ENCODE assay signal across 23 mouse cellular contexts in the genomic region with DNA sequence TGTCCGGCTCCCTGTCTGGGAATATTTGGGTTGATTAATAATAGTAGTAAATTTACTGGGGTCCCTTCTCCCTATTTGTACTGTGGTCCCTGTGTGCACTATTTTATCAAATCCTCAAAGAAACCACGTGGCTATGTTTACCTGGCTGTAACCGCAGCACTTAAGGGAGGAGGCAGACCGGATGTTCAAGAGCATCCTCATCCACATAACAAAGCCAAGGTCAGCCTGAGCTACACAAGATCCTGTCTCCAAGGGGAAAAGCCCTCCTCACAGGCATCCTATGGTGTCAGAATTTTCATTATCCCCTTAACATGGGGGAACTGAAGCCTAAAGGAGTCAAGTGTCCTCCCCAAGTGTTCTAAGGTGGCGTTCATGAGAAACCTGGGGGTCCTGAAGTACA.
DNase-seq lines count a peak whose midpoint lies in the region; TF ChIP-seq lines count a peak whose summit lies in the region.
"Had no signal": no experiment of that assay in that cellular context is flagged by ENCODE, and none has a peak within 500 bp of the region (broad histone marks: within the 10 kb centered on the region; RNA-seq: fewer than 3 reads in every experiment).

No protein-coding gene starts in this region.

- no peaks in the 10 kb centered on the region for H3K9me3 ChIP-seq in ES-Bruce4 (replicated peaks; ENCODE audit: control insufficient read depth, insufficient read depth, low read length, poor library complexity, severe bottlenecking)
- H3K9me3 ChIP-seq: G1E had no signal

- no peaks in the 10 kb centered on the region for H3K36me3 ChIP-seq in ES-Bruce4 (ENCODE audit: control insufficient read depth, insufficient read depth, low read length, poor library complexity, severe bottlenecking)
- H3K36me3 ChIP-seq: G1E had no signal

- no peaks in the 10 kb centered on the region for H3K27me3 ChIP-seq in ES-Bruce4 (ENCODE audit: control insufficient read depth, insufficient read depth, low read length, poor library complexity, severe bottlenecking)
- H3K27me3 ChIP-seq: Patski had no signal

- TF ChIP-seq EP300 in ES-Bruce4 (IDR thresholded peaks at IDR 0.05; ENCODE audit: insufficient read depth, low read depth, low read length), result peak; percentile 79

- H3K4me3 ChIP-seq in ES-Bruce4 (ENCODE audit: low read depth, low read length), result no peak overlapping the region

- DNase-seq in ES-CJ7 (ENCODE audit: low read depth, low spot score) (peak; percentile 64), R1 (ENCODE audit: low read depth, low spot score) (peak; percentile 48), ZHBTc4 (ENCODE audit: low read depth, low spot score) (peak; percentile 22)
- DNase-seq in thymus, postnatal 10 days (ENCODE audit: low spot score in 2 of 2), result no peak
- DNase-seq in kidney, postnatal 10 days, result no peak
- DNase-seq in gastrocnemius, adult 8-10 months (ENCODE audit: low spot score in 2 of 2), result no peak
- no peak for DNase-seq in right cerebral cortex, postnatal 10 days (ENCODE audit: low spot score in 2 of 2)
- DNase-seq: adrenal gland, adult 2 months; adrenal gland, adult 8-10 months; adrenal gland, postnatal 10 days; adrenal gland, postnatal 14 days; adrenal gland, postnatal 25 days; adrenal gland, postnatal 36 days; B cell, adult 2 months; cerebellum, adult 11 months; cerebellum, adult 11-12 months; cerebellum, adult 18-20 months; cerebellum, adult 2 months; cerebellum, adult 8-10 months; cerebellum, adult 9-10 months had no signal

- no peak for TF ChIP-seq CTCF in ES-Bruce4 (IDR thresholded peaks at IDR 0.05; ENCODE audit: low read depth, low read length)

- no peak overlapping the region for H3K27ac ChIP-seq in ES-Bruce4 (ENCODE audit: insufficient read depth, low read length)

- no peak overlapping the region for H3K9ac ChIP-seq in ES-Bruce4 (ENCODE audit: low read depth, poor library complexity, severe bottlenecking)

- peaks cover 6% of the 10 kb centered on the region for H3K4me1 ChIP-seq in ES-Bruce4 (ENCODE audit: control insufficient read depth, insufficient read depth, low read length)

- no peak for TF ChIP-seq POLR2A in ES-Bruce4 (IDR thresholded peaks at IDR 0.05; ENCODE audit: insufficient read depth, low read length)

Comparison
In these comparisons a context has a peak if more than half of its experiments do, and no peak if none do; other contexts are left out.
1. DNase-seq: peak in ES-CJ7 (single experiment), R1 (single experiment) and ZHBTc4 (single experiment); none in thymus, postnatal 10 days (0 of 2), kidney, postnatal 10 days (single experiment), gastrocnemius, adult 8-10 months (0 of 2) and right cerebral cortex, postnatal 10 days (0 of 2).